Comparison of ENCODE assay signal across 14 mouse cellular contexts in the genomic region with DNA sequence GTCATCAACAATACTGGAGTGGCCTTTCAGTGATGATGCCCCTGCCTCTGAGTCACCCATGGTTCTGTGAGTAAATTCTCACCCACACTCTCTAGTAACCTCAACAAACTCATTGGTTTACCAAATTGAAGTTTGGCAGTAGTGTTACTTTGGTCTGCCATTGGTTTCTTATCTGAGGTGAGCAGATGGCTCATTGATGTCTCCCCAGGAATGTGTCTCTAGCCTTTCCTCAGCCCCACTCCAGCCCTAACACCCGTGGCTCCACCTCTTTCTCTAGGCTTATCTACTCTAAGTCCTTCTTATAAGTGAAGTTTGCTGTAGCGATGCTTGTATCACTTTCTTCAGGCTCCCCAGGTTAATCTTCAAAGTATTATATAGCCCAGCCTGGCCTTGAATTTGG.
"Had no signal": no experiment of that assay in that cellular context is flagged by ENCODE, and none has a peak within 500 bp of the region (broad histone marks: within the 10 kb centered on the region; RNA-seq: fewer than 3 reads in every experiment).

No protein-coding gene starts in this region.

- H3K9me3 ChIP-seq: limb, embryonic 13.5 days; liver, embryonic 15.5 days; midbrain, embryonic 15.5 days had no signal

- H3K27me3 ChIP-seq: limb, embryonic 13.5 days; liver, embryonic 15.5 days; midbrain, embryonic 15.5 days had no signal

- ATAC-seq: lung, postnatal 0 days; midbrain, embryonic 15.5 days had no signal

- H3K4me3 ChIP-seq: limb, embryonic 13.5 days; liver, embryonic 15.5 days; midbrain, embryonic 15.5 days had no signal

- H3K36me3 ChIP-seq: limb, embryonic 13.5 days; liver, embryonic 15.5 days; midbrain, embryonic 15.5 days had no signal

- H3K9ac ChIP-seq: limb, embryonic 13.5 days; liver, embryonic 15.5 days; midbrain, embryonic 15.5 days had no signal

- H3K27ac ChIP-seq: kidney, postnatal 0 days; limb, embryonic 13.5 days; liver, embryonic 15.5 days; midbrain, embryonic 15.5 days had no signal

- H3K4me1 ChIP-seq: limb, embryonic 13.5 days; liver, embryonic 15.5 days; midbrain, embryonic 15.5 days had no signal

- DNase-seq: kidney, adult 9 months; kidney, postnatal 36 days; left cerebral cortex, postnatal 4 days; lung, adult 2 months; lung, postnatal 36 days; right cerebral cortex, postnatal 4 days; spleen, adult 18-20 months; thymus, adult 18-20 months; thymus, postnatal 25 days had no signal
